Comparison of ENCODE assay signal across 15 mouse cellular contexts in genomic region chr11:90128865-90129415, GRCm38 (mm10). TPM values are rescaled to one million over a fixed set of nuclear protein-coding genes. Genes with fewer than 3 reads are reported as not detected.
DNase-seq lines count a peak whose midpoint lies in the region; ATAC-seq and TF ChIP-seq lines count a peak whose summit lies in the region.
"Had no signal": no experiment of that assay in that cellular context is flagged by ENCODE, and none has a peak within 500 bp of the region (broad histone marks: within the 10 kb centered on the region; RNA-seq: fewer than 3 reads in every experiment).

No protein-coding gene starts in this region.

- ATAC-seq in kidney, embryonic 15.5 days (replicated peaks; ENCODE audit: low FRiP score): no peak
- ATAC-seq in midbrain, embryonic 11.5 days (ENCODE audit: low FRiP score): no peak
- no peak for ATAC-seq in midbrain, embryonic 14.5 days (ENCODE audit: low FRiP score, low TSS enrichment)
- no peak for ATAC-seq in stomach, postnatal 0 days (ENCODE audit: low FRiP score, low TSS enrichment)
- ATAC-seq in megakaryocyte-erythroid progenitor cell, adult 5-6 weeks (replicated peaks; ENCODE audit: low FRiP score, low TSS enrichment, poor library complexity, severe bottlenecking): no peak
- ATAC-seq: inflammation-experienced regulatory T-cells, adult 6 months had no signal

- TF ChIP-seq CTCF in stomach, postnatal 0 days (IDR thresholded peaks at IDR 0.05; ENCODE audit: low read depth): no peak

- H3K36me3 ChIP-seq in kidney, embryonic 15.5 days: no peaks in the 10 kb centered on the region
- H3K36me3 ChIP-seq in midbrain, embryonic 11.5 days (ENCODE audit: control insufficient read depth, insufficient read depth, low read length): no peaks in the 10 kb centered on the region
- H3K36me3 ChIP-seq in midbrain, embryonic 14.5 days (ENCODE audit: control insufficient read depth, insufficient read depth, low read length): no peaks in the 10 kb centered on the region
- H3K36me3 ChIP-seq in stomach, postnatal 0 days (ENCODE audit: control insufficient read depth, insufficient read depth, low read length): no peaks in the 10 kb centered on the region

- 84% methylated on average over 7 of the region's 7 CpGs for WGBS in kidney, embryonic 15.5 days
- WGBS in midbrain, embryonic 11.5 days: 68% methylated on average over 7 of the region's 7 CpGs
- WGBS in midbrain, embryonic 14.5 days: 81% methylated on average over 7 of the region's 7 CpGs
- 77% methylated on average over 7 of the region's 7 CpGs for WGBS in stomach, postnatal 0 days

- H3K27ac ChIP-seq in kidney, embryonic 15.5 days: no peak overlapping the region
- no peak overlapping the region for H3K27ac ChIP-seq in midbrain, embryonic 11.5 days (ENCODE audit: low read depth, low read length)
- H3K27ac ChIP-seq in midbrain, embryonic 14.5 days (replicated peaks; ENCODE audit: low read depth, low read length): no peak overlapping the region
- peak overlapping the region; percentile 78 for H3K27ac ChIP-seq in stomach, postnatal 0 days (replicated peaks)

- no peak for TF ChIP-seq EP300 in stomach, postnatal 0 days (optimal IDR thresholded peaks at IDR 0.05)

- DNase-seq in heart, adult 11 months: peak; percentile 95
- DNase-seq in heart, postnatal 4 days: no peak
- DNase-seq in kidney, postnatal 14 days: peak; percentile 18
- DNase-seq in midbrain, embryonic 11.5 days (ENCODE audit: low spot score, missing footprints): peak; percentile 75
- DNase-seq in midbrain, embryonic 14.5 days: no peak
- DNase-seq in stomach, postnatal 0 days (ENCODE audit: low spot score): no peak
- DNase-seq: adrenal gland, adult 8-10 months; cerebellum, adult 11-12 months; cerebellum, postnatal 25 days; right cerebral cortex, postnatal 25 days; thymus, postnatal 4 days had no signal

- no peak overlapping the region for H3K4me2 ChIP-seq in kidney, embryonic 15.5 days
- no peak overlapping the region for H3K4me2 ChIP-seq in midbrain, embryonic 11.5 days
- no peak overlapping the region for H3K4me2 ChIP-seq in midbrain, embryonic 14.5 days (ENCODE audit: low read length)
- no peak overlapping the region for H3K4me2 ChIP-seq in stomach, postnatal 0 days (replicated peaks; ENCODE audit: low read depth)

- H3K9ac ChIP-seq in kidney, embryonic 15.5 days: no peak overlapping the region
- no peak overlapping the region for H3K9ac ChIP-seq in midbrain, embryonic 11.5 days (ENCODE audit: low read length)
- no peak overlapping the region for H3K9ac ChIP-seq in midbrain, embryonic 14.5 days (replicated peaks; ENCODE audit: low read length)
- no peak overlapping the region for H3K9ac ChIP-seq in stomach, postnatal 0 days (ENCODE audit: low read length)

- H3K9me3 ChIP-seq in kidney, embryonic 15.5 days (replicated peaks): no peaks in the 10 kb centered on the region
- H3K9me3 ChIP-seq in midbrain, embryonic 11.5 days (ENCODE audit: control insufficient read depth, low read length): no peaks in the 10 kb centered on the region
- no peaks in the 10 kb centered on the region for H3K9me3 ChIP-seq in midbrain, embryonic 14.5 days (ENCODE audit: control insufficient read depth, low read length)
- H3K9me3 ChIP-seq in stomach, postnatal 0 days (ENCODE audit: control insufficient read depth, low read length): no peaks in the 10 kb centered on the region
- H3K9me3 ChIP-seq: megakaryocyte, embryonic 14.5 days had no signal

- no peaks in the 10 kb centered on the region for H3K27me3 ChIP-seq in kidney, embryonic 15.5 days
- no peaks in the 10 kb centered on the region for H3K27me3 ChIP-seq in midbrain, embryonic 11.5 days (ENCODE audit: control insufficient read depth, insufficient read depth, low read length)
- H3K27me3 ChIP-seq in midbrain, embryonic 14.5 days (ENCODE audit: control insufficient read depth, insufficient read depth, low read length): no peaks in the 10 kb centered on the region
- no peaks in the 10 kb centered on the region for H3K27me3 ChIP-seq in stomach, postnatal 0 days (ENCODE audit: control insufficient read depth, insufficient read depth, low read length)

- no peak overlapping the region for H3K4me3 ChIP-seq in kidney, embryonic 15.5 days (replicated peaks)
- H3K4me3 ChIP-seq in midbrain, embryonic 11.5 days (ENCODE audit: low read depth, low read length): no peak overlapping the region
- no peak overlapping the region for H3K4me3 ChIP-seq in midbrain, embryonic 14.5 days (replicated peaks; ENCODE audit: low read depth, low read length)
- no peak overlapping the region for H3K4me3 ChIP-seq in stomach, postnatal 0 days (ENCODE audit: low read depth, low read length)
- H3K4me3 ChIP-seq: megakaryocyte, embryonic 14.5 days had no signal

- peaks cover 8% of the 10 kb centered on the region; the same call in 1 of the 2 replicates for H3K4me1 ChIP-seq in kidney, embryonic 15.5 days
- H3K4me1 ChIP-seq in midbrain, embryonic 11.5 days (ENCODE audit: control insufficient read depth, insufficient read depth, low read length): 0 out of 2 replicates have a peak, but pooled peaks cover 3% of the 10 kb centered on the region
- H3K4me1 ChIP-seq in midbrain, embryonic 14.5 days (ENCODE audit: control insufficient read depth, insufficient read depth, low read length): peaks cover 7% of the 10 kb centered on the region; the same call in 1 of the 2 replicates
- 0 out of 2 replicates have a peak, but pooled peaks cover 2% of the 10 kb centered on the region for H3K4me1 ChIP-seq in stomach, postnatal 0 days (replicated peaks; ENCODE audit: control insufficient read depth, insufficient read depth)
- H3K4me1 ChIP-seq: megakaryocyte, embryonic 14.5 days had no signal

RNA-seq across cellular contexts. Expression of gene Gm45716, which starts 58.5 kb away (rescaled TPM):
- total RNA-seq in heart, postnatal 4 days (2021): 10 to 100 TPM; 26.6 to 30.4 TPM
- polyA plus RNA-seq in kidney, embryonic 15.5 days (2015; fragmentation: Nextera tagmentation; extraction: Ambion mirVana): 8.1 and 9.8 TPM in 2 replicates
- polyA plus RNA-seq in midbrain, embryonic 11.5 days (2014; fragmentation: Nextera tagmentation; extraction: Ambion mirVana): 19.3 and 20.4 TPM in 2 replicates
- polyA plus RNA-seq in midbrain, embryonic 14.5 days (2014; fragmentation: Nextera tagmentation; extraction: Ambion mirVana): 29.6 and 30.3 TPM in 2 replicates
- 7.0 and 7.4 TPM in 2 replicates for polyA plus RNA-seq in stomach, postnatal 0 days (2015; fragmentation: Nextera tagmentation; extraction: Ambion mirVana)
- total RNA-seq in megakaryocyte-erythroid progenitor cell, adult 5-6 weeks (2014; fragmentation: Nextera tagmentation): 6.6 and 13.7 TPM in 2 replicates
- 11.2 and 12.4 TPM in 2 replicates for total RNA-seq in megakaryocyte-erythroid progenitor cell, adult 5-6 weeks (2017)

Comparison
In these comparisons a context has a peak if more than half of its experiments do, and no peak if none do; other contexts are left out.
1. DNase-seq: peak in heart, adult 11 months (single experiment), kidney, postnatal 14 days (single experiment) and midbrain, embryonic 11.5 days (single experiment); none in heart, postnatal 4 days (single experiment), midbrain, embryonic 14.5 days (single experiment) and stomach, postnatal 0 days (single experiment).